Mouse (Mus musculus) B cell, adult 2 months (primary cell): ENCODE data around the gene Ppil1.

Source experiments
- DNase-seq, 2 experiments: peaks; one replicate each; pipeline ENCODE4 v3.0.0; 2022

The Ppil1 gene

DNA sequence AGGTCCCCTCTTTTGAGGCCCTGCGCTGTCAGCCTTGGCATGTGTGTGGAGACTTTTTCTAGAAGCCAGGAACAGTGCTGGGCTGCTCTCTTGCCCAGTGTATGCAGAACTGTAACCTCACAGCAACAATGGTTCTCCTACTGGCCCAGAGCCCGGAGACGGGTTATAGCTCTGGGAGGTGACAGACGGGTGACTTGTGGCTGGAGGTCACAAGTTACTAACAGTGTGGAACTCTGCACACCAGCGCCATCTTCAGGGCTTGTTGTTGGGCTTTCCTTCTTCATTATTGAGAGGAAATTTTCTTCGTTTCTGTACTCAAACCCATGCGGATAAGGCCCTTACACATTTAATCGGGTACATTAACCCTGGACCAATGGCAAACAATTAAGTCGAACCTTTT lies 14.5 kb downstream of the Ppil1 start:
- peak; percentile 33 to 44 for DNase-seq

DNA sequence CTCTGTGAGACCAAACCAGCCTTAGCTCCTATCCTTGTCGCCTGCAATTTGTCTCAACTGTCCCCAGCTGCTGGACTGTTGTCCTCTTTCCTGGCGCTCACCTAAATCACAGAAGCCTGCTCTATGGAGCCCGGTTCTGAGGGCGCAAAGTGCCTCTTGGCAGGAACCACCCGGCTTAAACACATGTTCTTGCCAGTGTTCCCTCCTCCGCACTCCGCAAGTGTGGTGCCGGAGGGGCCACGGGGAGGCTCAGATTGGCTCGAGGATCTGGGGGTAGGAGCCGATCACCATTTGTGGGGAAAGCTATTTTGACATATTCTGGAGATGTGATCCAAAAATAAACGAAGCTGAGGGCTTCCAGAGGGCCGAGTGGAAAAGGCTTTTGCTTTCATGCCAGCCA lies 16.1 kb downstream of the Ppil1 start:
- no peak for DNase-seq

DNA sequence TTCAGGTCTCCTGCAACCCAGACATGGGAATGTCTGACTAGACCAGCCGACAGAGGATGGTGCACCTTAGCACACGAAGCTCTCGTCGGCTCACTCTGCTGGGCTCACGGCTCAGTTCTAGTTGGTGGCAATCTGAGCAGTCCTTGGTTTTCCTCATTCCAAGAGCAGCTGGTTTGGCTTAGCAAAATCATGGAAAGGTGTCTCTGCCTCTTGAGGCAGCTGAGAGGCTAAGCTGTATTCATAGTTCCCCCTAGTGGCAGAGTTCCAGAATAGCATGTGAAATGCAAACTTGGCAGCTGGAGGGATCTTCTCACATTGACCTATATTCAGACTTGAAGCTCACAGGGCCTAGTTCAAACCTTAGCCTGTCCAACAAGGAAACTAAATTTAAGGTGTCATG lies 17.4 kb downstream of the Ppil1 start:
- peak; percentile 46 to 47 for DNase-seq

DNA sequence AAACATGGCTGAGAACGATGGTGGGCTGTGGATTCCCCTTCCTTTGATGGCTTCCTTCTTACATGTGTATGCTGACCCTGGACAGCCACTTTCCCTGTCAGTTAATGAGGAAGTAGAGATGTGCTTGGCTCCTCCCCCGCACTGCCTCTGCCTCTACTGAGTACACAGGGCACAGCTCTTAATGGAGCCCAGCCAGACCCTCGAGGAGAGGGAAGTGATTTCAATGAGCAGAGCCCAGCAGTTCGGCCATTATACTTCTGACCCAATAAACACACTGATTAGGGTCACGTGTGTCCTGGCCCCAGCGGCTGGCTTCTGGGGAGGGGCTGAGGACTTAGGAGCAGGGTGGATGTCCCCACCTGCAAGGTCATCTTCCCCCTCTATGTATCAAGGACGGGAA lies 18.3 kb downstream of the Ppil1 start:
- DNase-seq = peak; percentile 29 to 39

DNA sequence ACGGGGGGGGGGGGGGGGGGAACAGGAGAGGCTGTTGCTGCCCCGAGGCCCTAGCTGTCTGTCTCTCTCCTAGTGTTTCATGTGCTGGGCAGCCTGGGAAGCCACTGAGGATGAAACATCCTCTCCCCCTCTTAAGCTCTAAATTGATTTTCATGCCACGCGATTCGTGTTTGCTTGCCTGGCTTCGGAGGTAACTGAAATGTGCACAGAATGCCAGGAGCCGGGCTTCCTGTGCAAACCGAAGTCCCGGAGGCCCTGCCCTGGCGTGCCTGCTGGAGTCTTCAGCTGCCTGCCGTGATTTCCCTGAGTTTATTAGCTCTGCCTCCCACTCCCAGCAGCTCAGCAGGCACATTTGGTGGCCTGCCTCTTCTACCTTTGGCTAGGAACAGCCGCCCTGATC lies 19.1 kb downstream of the Ppil1 start:
- DNase-seq = no peak

DNA sequence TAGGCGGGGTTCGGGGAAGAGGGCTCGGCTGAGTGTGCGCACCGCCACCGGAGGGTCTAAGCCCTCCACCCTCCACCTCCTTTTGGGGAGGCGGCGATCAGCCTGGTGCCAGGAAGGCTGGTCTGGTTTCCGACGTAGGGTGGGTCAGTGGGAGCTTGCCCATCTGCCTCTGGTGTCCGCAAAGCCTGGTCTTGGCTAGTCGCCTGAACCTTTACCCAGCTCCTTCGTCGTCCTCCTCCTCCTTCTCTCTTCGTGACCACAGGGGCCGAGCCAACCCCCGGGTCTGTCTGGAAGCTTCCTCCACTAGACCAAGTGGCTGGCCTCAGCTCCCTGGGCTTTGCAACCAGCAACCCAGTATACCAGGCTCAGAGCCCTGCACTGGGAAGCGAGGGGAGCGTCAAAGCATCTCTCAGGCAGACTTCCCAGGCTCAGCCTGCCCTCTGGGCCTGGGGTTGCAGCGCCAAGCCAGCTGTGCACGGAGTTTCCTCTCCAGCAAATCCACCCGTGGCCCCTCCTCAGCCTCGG lies 25.5 kb downstream of the Ppil1 start:
- DNase-seq = peak in 1 of 2 experiments; percentile 3

DNA sequence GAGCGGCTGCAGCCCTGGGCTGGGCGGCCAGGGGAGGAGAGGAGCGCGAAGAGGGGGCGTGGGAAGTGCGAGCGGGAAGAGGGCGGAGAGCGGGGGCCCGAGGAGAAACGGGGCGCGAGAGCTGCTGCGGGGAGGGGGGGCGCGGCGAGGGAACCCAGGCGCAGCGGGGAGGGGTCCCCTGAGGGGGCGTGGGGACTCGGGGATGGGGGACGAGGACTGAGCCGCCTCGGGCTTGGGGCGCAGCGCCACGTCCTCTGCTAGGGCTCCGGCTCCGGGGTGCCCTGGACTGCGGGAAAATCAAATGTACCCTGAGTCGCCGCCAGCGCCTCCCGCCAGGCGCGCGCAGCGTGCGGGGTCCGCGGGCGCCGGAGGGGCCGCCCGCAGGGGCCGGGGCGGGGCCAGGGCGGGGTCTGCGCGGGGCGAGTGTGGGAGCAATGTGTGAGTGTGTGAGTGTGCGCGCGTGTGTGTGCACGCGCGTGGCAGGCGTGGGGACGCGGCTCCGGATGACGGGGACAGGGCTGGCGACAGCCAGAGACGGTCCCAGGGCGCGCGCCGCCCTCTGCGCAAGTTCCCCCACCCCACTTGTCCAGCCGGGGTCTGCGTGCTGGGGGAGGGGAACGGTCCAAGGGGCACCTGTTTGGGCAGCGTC lies 26.1 kb downstream of the Ppil1 start, which contains the start of gene Cpne5:
TSS of gene Cpne5 (minus strand) at position 396 of the 649 bp plus-strand sequence.
- DNase-seq = peak; percentile 25 to 28

DNA sequence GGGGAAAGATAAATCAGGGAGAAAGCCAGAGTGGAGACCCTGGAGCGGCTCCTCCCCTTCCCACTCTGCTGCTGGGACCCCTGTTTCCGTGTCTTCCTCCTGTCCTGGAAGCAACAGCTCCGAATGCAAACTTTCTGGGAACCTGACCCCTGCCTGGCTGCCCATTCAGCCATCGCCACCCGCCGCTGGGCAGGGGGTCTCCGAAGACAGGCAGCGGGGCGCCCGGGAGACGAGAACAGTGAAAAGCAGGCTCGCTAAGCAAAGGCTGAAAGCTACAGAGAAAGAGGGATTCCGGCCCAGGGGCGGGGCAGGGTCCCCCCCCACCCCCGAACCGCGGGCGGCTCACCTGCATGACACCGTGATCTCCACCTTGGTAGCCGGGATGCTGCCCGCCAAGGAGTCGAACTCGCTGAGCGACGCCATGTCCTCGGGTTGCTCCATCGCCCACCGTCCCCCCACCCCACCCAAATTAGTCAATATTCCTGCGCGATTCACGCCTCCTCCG lies 26.7 kb downstream of the Ppil1 start:
- DNase-seq = peak; percentile 11 to 15

DNA sequence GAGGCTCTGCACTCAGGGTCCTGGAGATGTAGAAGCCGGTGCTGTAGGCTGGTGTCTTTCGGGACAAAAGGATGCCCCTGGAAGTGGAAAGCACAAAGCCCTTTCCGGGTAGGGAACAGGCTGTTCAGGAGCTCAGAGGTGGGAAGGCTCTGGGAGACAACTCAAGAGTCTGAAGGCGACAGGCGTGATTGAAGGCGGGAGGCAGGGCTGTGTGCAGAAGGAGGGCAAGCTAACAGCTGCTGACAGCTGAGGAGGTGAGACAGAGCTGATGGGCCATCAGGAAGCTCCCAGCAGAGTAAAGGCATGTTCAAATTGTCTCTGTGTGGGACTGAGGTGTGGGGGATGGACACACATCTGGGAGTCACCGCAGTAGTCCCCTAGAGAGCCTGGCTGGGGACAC lies 27.9 kb downstream of the Ppil1 start:
- no peak for DNase-seq

DNA sequence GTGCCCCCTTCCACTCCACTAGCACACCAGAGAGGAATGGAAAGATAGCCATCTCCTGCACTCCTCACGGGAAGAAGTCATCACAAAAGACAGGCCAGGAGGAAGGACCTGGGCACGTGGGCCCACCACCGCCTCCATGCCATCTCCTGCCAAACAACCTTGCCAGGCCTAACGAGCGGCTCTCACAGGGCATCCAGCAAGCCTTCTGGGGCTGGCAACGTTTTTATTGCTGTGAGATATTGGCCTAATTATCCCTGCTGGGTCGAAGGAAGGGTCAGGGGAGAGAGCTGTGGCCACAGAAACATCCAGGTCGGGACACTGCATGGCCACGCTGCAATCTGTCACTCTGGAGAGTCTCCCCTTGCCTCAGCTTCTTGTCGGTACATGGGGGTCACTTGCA lies 32.9 kb downstream of the Ppil1 start:
- DNase-seq = no peak

DNA sequence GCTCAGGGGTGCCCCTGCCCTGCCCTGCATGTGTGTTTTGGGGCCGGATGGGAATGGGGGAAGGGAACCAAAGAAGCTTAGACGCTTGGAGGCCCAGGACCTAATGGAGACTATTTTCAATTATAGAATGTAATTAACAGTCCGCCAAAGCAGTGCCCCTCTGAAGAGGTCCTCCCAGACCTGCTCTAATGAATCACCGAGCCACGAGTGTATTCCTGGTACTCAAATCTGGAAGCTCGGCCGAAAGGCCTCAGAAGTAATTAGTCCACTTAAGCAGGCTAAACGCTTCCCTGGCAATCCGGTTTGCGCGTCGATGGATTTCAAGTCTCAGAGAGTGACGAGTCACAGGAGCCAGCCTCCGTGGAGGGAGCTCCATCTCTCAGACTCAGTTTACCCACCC lies 43.4 kb downstream of the Ppil1 start:
- DNase-seq = no peak

DNA sequence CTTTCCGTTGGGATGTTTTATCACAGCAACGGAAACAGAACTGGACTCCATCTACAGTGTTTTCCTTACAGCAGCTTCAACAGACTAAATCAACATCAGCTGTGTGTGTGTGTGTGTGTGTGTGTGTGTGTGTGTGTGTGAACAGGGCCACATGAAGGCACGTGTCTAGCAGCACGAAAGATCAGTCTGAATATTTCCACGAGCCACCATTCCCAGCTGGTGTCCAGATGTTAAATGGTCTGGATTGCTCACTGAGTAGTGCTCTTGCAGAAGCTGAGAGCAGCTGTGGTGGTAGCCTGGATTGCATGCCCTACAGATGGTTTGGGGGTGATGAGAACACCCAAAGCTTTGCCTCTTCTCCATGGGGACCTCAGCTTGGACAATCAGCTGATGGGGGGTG lies 46.0 kb downstream of the Ppil1 start:
- DNase-seq = no peak

DNA sequence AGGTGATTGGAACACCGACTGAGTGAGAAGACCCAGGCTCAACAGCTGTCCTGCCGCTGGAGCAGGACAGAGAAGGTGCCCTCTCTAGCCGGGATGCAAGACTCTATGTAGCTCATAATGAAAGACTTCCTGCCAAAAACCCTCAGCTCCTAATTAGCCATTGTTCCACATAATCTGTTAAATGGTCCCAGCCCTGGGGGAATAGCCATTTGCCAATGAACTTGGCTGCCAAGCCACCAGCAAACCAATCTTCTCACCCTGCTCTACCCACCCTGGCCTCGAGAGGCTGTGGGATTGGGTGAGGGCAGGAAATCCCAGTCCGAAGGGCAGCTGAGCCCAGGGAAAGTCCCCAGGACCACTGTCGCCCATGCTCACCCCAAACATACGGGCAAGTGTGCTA lies 47.9 kb downstream of the Ppil1 start:
- DNase-seq = no peak

DNA sequence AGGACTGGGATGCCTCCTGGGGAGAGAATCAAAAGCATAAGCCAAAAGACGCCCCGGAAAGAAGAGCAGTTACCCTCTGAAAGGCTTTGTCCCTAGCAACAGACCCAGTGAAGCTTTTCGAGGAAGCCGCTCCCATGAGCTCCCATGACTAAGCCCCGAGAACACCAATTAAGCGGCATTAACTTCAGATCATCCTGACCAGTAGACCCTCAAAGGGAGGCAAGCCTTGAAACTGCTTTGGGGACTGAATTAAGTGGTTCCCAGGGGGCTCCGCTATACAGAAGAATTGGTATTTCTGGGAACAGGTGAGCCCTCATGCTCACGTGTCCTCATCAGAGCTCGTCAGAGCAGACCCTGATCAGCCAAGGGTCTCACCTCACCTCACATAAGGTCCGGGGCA lies 49.3 kb downstream of the Ppil1 start:
- DNase-seq = no peak

DNA sequence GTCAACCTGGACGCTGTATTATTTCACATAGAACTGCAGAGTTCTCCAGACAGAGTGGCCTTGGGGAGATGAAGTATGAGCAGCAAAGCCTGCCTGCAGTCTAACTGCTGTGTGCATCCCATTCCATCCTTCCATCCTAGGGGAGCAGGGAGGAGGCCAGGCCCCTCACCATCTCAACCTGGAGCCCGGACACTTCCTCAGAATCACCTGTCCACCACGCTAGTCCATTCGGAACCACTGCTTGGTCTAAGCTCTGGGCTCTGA lies 49.9 kb downstream of the Ppil1 start:
- no peak for DNase-seq

DNA sequence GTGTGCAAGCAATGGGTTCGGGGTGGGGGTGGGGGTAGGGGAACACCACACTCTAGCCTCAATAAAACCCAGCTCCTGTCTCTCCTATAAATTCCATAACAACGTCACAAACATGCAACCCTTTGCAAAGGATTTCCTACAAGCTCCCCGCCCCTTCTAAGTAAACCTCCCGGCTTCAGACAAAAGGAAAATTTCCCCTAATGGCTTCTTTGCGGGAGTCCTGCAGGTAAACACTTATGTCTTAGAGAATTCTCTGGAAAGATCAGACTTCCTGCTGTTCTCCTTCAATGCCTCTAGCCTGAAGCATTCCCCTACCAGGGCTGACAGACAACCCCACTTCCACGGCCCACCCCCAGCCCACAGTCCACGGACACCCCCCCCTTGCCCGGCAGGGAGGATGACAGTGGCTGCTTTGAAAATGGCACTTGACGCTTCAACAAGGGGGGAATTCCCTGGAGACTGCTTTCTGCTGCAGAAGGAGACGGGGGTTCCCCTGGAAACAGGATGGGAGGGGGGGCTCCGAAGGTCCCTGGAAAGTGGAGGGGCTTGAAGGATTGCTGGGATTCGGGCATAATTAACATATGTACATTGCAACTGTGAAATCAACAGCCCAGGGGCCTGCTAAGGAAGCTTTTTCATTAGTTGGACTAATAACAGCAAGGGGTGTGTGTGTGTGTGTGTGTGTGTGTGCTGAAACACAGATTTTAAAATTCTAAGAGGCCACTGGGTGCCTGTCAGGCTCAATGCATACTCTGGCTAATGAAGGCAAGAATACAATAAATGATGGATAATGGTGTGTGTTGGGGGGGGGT lies 50.4 kb downstream of the Ppil1 start:
- DNase-seq = no peak

DNA sequence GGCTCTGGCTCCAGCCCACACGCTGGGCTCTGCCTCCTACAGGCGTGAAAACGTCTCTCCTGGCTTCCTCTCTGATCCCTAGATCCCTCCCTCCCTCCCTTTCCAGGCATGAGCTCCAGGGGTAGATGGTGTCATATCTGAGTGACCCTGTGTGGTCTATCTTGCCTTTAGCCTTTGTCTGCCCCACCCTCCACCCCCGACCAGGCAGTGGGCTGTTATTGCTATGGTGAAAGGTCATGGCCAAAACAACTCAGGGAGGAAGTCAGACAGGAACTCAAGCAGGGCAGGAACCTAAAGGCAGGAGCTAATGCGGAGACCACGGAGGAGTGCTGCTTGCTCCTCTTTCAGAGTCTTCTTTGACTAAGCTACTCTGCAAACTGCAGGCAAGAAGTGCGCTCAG lies 52.1 kb downstream of the Ppil1 start:
- no peak for DNase-seq

DNA sequence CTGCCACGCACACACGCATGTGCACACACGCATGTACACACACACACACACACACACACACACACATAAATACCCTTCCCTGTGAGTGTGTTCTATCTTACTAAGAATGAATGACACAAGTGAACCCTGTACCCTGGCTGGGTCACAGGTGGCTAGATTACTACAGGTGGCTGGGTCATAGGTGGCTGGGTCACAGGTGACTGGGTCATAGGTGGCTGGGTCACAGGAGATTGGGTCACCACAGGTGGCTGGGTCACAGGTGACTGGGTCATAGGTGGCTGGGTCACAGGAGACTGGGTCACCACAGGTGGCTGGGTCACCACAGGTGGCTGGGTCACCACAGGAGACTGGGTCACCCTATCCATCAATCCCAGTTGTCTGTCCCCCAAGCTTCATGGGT lies 53.9 kb downstream of the Ppil1 start:
- DNase-seq = no peak

DNA sequence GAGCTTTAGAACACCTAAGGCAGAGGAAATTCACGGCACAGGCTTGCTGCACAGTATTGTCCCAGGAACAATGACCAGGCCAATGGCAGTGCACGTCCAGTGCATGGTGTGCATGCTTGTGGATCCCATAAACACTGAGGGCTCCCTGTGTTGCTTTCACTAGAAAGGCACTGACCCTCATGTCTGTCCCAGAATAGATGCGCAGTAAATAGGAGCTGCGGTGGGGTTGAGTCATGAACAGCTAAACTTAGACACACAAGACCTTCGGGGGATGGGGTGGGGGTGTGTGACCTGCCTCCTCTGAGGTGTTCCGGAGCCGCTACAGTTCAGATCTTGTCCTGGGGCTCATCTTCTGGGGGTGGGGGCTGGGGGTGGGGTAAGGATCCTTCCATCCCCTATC lies 57.9 kb downstream of the Ppil1 start:
- DNase-seq = no peak

DNA sequence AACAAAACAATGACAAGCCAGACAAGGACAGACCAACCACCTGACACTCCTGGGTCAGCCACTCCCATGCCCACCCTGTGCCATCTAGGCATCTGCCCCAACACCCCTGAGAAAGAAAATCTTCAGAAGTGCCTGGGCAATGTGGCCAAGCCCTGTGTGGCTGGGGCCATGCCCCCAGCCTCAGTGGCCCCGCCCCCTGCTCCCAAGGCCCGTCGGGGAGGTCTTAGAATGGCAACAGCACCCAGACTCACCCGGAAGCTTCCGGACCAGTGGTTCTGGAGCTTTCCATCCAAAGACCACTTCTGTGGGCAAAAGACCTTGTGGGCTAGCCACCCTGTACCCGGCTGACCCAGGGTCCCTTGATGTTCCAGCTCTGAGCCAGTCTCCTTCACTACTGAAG lies 61.4 kb downstream of the Ppil1 start:
- no peak for DNase-seq
